Mouse (Mus musculus) ES-Bruce4 (cell line): ENCODE results near the gene Kcng4. TPM values are rescaled to one million over a fixed set of nuclear protein-coding genes. Genes with fewer than 3 reads are reported as not detected.
A peak's percentile ranks its signal among the peaks of the same experiment; 100 is the strongest.

Experiments used
- H3K27ac ChIP-seq: 2 replicates; pipeline ENCODE4 v1.5.1; 2012; ENCODE audit warnings: low read length, inconsistent platforms; ENCODE audit not compliant: insufficient read depth
- H3K27me3 ChIP-seq: 2 replicates; pipeline ENCODE4 v1.6.1; 2012; ENCODE audit warnings: mild to moderate bottlenecking, low read length, inconsistent platforms; ENCODE audit not compliant: control insufficient read depth, poor library complexity, insufficient read depth, severe bottlenecking
- H3K36me3 ChIP-seq: 2 replicates; pipeline ENCODE4 v1.6.1; 2012; ENCODE audit warnings: inconsistent platforms, mild to moderate bottlenecking, low read length, moderate library complexity; ENCODE audit not compliant: control insufficient read depth, poor library complexity, insufficient read depth, severe bottlenecking
- H3K4me1 ChIP-seq: one replicate; pipeline ENCODE4 v1.8.1; 2011; ENCODE audit warnings: low read length; ENCODE audit not compliant: control insufficient read depth, insufficient read depth
- H3K4me3 ChIP-seq: 2 replicates; pipeline ENCODE4 v1.5.1; 2011; ENCODE audit warnings: low read depth, mild to moderate bottlenecking, low read length
- H3K9ac ChIP-seq: 2 replicates; pipeline ENCODE4 v1.6.1; 2012; ENCODE audit warnings: low read depth, mild to moderate bottlenecking, inconsistent platforms; ENCODE audit not compliant: poor library complexity, severe bottlenecking
- H3K9me3 ChIP-seq: replicated peaks from 2 replicates; pipeline ENCODE4 v1.6.1; 2012; ENCODE audit warnings: mild to moderate bottlenecking, low read length, inconsistent platforms; ENCODE audit not compliant: control insufficient read depth, poor library complexity, insufficient read depth, severe bottlenecking
- CTCF ChIP-seq: IDR thresholded peaks from one replicate; pipeline ENCODE4 v1.8.1; 2011; ENCODE audit warnings: low read depth, low read length
- EP300 ChIP-seq: IDR thresholded peaks from 2 replicates; pipeline ENCODE4 v1.6.1; 2011; ENCODE audit warnings: low read depth, low read length; ENCODE audit not compliant: insufficient read depth
- POLR2A ChIP-seq: IDR thresholded peaks from one replicate; pipeline ENCODE4 v1.8.1; 2011; ENCODE audit warnings: low read length; ENCODE audit not compliant: insufficient read depth
- polyA plus RNA-seq: library from polyadenylated mRNA; stranded (reverse); fragments of >200 nt; gene quantifications from 2 replicates; pipeline ENCODE4 v1.2.4, GENCODE M21; 2011; ENCODE audit warnings: low read depth; ENCODE audit not compliant: missing spikeins, insufficient read depth, insufficient read length

Gene Kcng4
- polyA plus RNA-seq, 1 experiment: not detected

- no peak overlapping the region for H3K27ac ChIP-seq
- no peaks in the 10 kb centered on the region for H3K4me1 ChIP-seq
- H3K9me3 ChIP-seq: no peaks in the 10 kb centered on the region
- H3K9ac ChIP-seq: no peak overlapping the region
- no peaks in the 10 kb centered on the region for H3K27me3 ChIP-seq
- no peaks in the 10 kb centered on the region for H3K36me3 ChIP-seq
- TF ChIP-seq EP300 (no peak), CTCF (no peak), POLR2A (no peak)
- H3K4me3 ChIP-seq: no peak overlapping the region
These were observed 54.9 kb downstream of the Kcng4 start for GRCm38 (mm10) chr8:119580441-119581161.

- Histone ChIP-seq H3K4me3 (no peak overlapping the region), H3K9me3 (no peaks in the 10 kb centered on the region), H3K36me3 (no peaks in the 10 kb centered on the region), H3K27me3 (no peaks in the 10 kb centered on the region), H3K4me1 (no peaks in the 10 kb centered on the region), H3K9ac (0 out of 2 replicates have a peak overlapping the region, but pooled peaks have one; percentile 0), H3K27ac (no peak overlapping the region)
- TF ChIP-seq CTCF: no peak
- TF ChIP-seq POLR2A: no peak
- no peak for TF ChIP-seq EP300
These were observed 56.4 kb downstream of the Kcng4 start for GRCm38 (mm10) chr8:119579096-119579495.

- Histone ChIP-seq H3K27ac (no peak overlapping the region), H3K4me3 (peak overlapping the region; percentile 62), H3K27me3 (no peaks in the 10 kb centered on the region), H3K36me3 (no peaks in the 10 kb centered on the region), H3K4me1 (no peaks in the 10 kb centered on the region), H3K9ac (peak overlapping the region; percentile 72), H3K9me3 (no peaks in the 10 kb centered on the region)
- TF ChIP-seq CTCF (no peak), POLR2A (no peak), EP300 (no peak)
These were observed 60.1 kb downstream of the Kcng4 start for GRCm38 (mm10) chr8:119575366-119575726.

- Histone ChIP-seq H3K4me3 (peak within 1 kb of the TSS; percentile 81), H3K36me3 (no peaks in the 10 kb centered on the region), H3K4me1 (no peaks in the 10 kb centered on the region), H3K27ac (no peak within 1 kb of the TSS), H3K9ac (peak within 1 kb of the TSS; percentile 72), H3K27me3 (no peaks in the 10 kb centered on the region), H3K9me3 (no peaks in the 10 kb centered on the region)
- no peak for TF ChIP-seq CTCF
- TF ChIP-seq EP300: 0 out of 2 replicates have a peak, but pooled peaks have one; percentile 63
These were observed 60.8 kb downstream of the Kcng4 start, which contains the start of the genes Hsdl1 and Dnaaf1 for GRCm38 (mm10) chr8:119574437-119575365. Gene Hsdl1, minus strand, starts transcription at chr8:119575183. Gene Dnaaf1, plus strand, starts transcription at chr8:119575235.

Other genes with a start within 250 kb of the Kcng4 start
- gene Mlycd, start 240.8 kb downstream of the Kcng4 start, polyA plus RNA-seq: 6.9 and 7.4 TPM in 2 replicates
- gene Osgin1, start 201.6 kb downstream of the Kcng4 start, polyA plus RNA-seq: not detected in 2 replicates
- 3.8 and 4.3 TPM in 2 replicates for gene Necab2, start 189.0 kb downstream of the Kcng4 start, polyA plus RNA-seq
- not detected in 2 replicates for gene Slc38a8, start 134.0 kb downstream of the Kcng4 start, polyA plus RNA-seq
- 117 and 118 TPM in 2 replicates for gene Mbtps1, start 76.9 kb downstream of the Kcng4 start, polyA plus RNA-seq
- 19.2 and 20.6 TPM in 2 replicates for gene Hsdl1, start 60.5 kb downstream of the Kcng4 start, polyA plus RNA-seq
- gene Dnaaf1, start 60.4 kb downstream of the Kcng4 start, polyA plus RNA-seq: 0.28 TPM in 1 of 2 replicates, not detected in the other
- gene Taf1c, start 30.5 kb downstream of the Kcng4 start, polyA plus RNA-seq: 7.3 and 7.5 TPM in 2 replicates
- 1.7 and 2.0 TPM in 2 replicates for gene Adad2, start 22.9 kb downstream of the Kcng4 start, polyA plus RNA-seq
- gene Wfdc1, start 30.7 kb upstream of the Kcng4 start, polyA plus RNA-seq: not detected in 2 replicates
- 2.8 and 3.4 TPM in 2 replicates for gene Atp2c2, start 64.3 kb upstream of the Kcng4 start, polyA plus RNA-seq
- 12.7 and 15.5 TPM in 2 replicates for gene Tldc1, start 142.7 kb upstream of the Kcng4 start, polyA plus RNA-seq
- 106 and 111 TPM in 2 replicates for gene Cotl1, start 204.9 kb upstream of the Kcng4 start, polyA plus RNA-seq
- gene Klhl36, start 226.6 kb upstream of the Kcng4 start, polyA plus RNA-seq: 3.0 and 3.2 TPM in 2 replicates